Comparison of ENCODE assay signal across 9 mouse cellular contexts in the genomic region with DNA sequence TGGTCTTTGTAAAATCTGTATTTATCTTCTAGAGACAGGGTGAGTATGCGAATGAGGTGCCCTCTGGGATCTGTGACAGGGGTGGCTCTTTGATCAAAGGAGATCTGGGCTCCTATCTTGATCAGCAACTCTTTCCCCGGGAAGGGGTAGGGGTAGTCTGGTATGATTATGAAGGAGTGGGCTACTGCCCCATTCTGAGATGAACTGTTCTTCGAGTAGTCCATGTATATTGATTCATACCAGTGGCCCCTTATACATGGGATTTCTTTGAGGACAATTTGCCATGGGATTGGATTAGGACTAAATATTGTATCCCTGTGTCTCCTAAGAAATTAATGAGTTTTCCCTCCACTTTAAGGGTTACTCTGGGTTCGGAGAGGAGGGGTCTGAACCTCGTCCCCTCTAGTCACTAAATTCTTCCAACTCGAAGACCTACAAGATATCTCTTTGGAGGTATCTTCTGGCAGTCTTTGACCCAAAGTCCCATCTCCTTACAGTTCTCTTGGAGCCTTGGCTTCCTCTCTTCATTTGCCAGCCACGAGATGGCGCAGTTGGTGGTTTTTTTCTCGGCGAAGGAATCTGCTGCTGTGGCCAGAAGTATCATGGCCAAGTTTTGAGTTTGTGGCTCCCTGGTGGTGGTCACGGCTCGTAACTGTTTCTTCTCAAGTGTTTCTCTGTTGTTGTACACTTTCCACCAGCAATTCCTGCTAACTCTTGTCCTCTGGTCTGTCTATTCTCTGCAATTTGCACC. TPM values are rescaled to one million over a fixed set of nuclear protein-coding genes. Genes with fewer than 3 reads are reported as not detected.
DNase-seq lines count a peak whose midpoint lies in the region; ATAC-seq and TF ChIP-seq lines count a peak whose summit lies in the region.
"Had no signal": no experiment of that assay in that cellular context is flagged by ENCODE, and none has a peak within 500 bp of the region (broad histone marks: within the 10 kb centered on the region; RNA-seq: fewer than 3 reads in every experiment).

No protein-coding gene starts in this region.

- H3K27me3 ChIP-seq in embryonic facial prominence, embryonic 11.5 days (ENCODE audit: control insufficient read depth, insufficient read depth, low read length), result no peaks in the 10 kb centered on the region

- DNase-seq in cerebellum, postnatal 14 days, result peak; percentile 52 to 67
- DNase-seq in cerebellum, adult 8-10 months, result no peak
- DNase-seq in layer of hippocampus, adult 2 months (ENCODE audit: low spot score in 2 of 2), result no peak
- DNase-seq in layer of hippocampus, postnatal 14 days (ENCODE audit: low spot score in 2 of 2), result no peak
- DNase-seq in ES-E14 (ENCODE audit: low read depth, low spot score), result no peak
- peak; percentile 50 for DNase-seq in embryonic facial prominence, embryonic 11.5 days (ENCODE audit: low spot score)

- H3K4me2 ChIP-seq in embryonic facial prominence, embryonic 11.5 days (ENCODE audit: low read depth, low read length), result no peak overlapping the region
- H3K4me2 ChIP-seq: midbrain, embryonic 12.5 days had no signal

- in situ Hi-C loops in ES-E14 (cut with MboI; ENCODE audit: low sequenced_read_pairs in 2 of 2, unreplicated experiment in 2 of 2), result loop anchor here in 1 of 2 experiments (25.0 kb wide), 1 partner anchor 756 kb away; a partner anchor contains a TSS

- no peak overlapping the region for H3K4me3 ChIP-seq in layer of hippocampus, adult 2 months
- no peak overlapping the region for H3K4me3 ChIP-seq in ES-E14 (ENCODE audit: insufficient read depth in 1 of 2, low read depth in 1 of 2, low read length in 2 of 2, poor library complexity in 1 of 2, severe bottlenecking in 1 of 2)
- no peak overlapping the region for H3K4me3 ChIP-seq in embryonic facial prominence, embryonic 11.5 days (ENCODE audit: low read depth, low read length)
- H3K4me3 ChIP-seq: midbrain, embryonic 12.5 days had no signal

- TF ChIP-seq CTCF in layer of hippocampus, adult 2 months (conservative IDR thresholded peaks at IDR 0.05), result peak; percentile 77

- no peaks in the 10 kb centered on the region for H3K4me1 ChIP-seq in ES-E14 (ENCODE audit: control insufficient read depth in 2 of 2, insufficient read depth in 2 of 2, low read length in 2 of 2, poor library complexity in 1 of 2)
- H3K4me1 ChIP-seq in embryonic facial prominence, embryonic 11.5 days (ENCODE audit: control insufficient read depth, insufficient read depth, low read length), result no peaks in the 10 kb centered on the region
- H3K4me1 ChIP-seq: midbrain, embryonic 12.5 days had no signal

- H3K9me3 ChIP-seq in ES-E14 (ENCODE audit: control insufficient read depth, insufficient read depth, low read depth, low read length), result no peaks in the 10 kb centered on the region
- no peaks in the 10 kb centered on the region for H3K9me3 ChIP-seq in embryonic facial prominence, embryonic 11.5 days (replicated peaks; ENCODE audit: control insufficient read depth, low read length)
- H3K9me3 ChIP-seq: midbrain, embryonic 12.5 days had no signal

- no peaks in the 10 kb centered on the region for H3K36me3 ChIP-seq in ES-E14 (ENCODE audit: control insufficient read depth, insufficient read depth, low read length, poor library complexity, severe bottlenecking)
- H3K36me3 ChIP-seq in embryonic facial prominence, embryonic 11.5 days (replicated peaks; ENCODE audit: control insufficient read depth, insufficient read depth, low read depth, low read length), result no peaks in the 10 kb centered on the region
- H3K36me3 ChIP-seq: midbrain, embryonic 12.5 days had no signal

- no peak overlapping the region for H3K27ac ChIP-seq in layer of hippocampus, adult 2 months
- no peak overlapping the region for H3K27ac ChIP-seq in ES-E14 (ENCODE audit: insufficient read depth, low read depth, low read length, poor library complexity, severe bottlenecking)
- no peak overlapping the region for H3K27ac ChIP-seq in embryonic facial prominence, embryonic 11.5 days (replicated peaks; ENCODE audit: low read depth, low read length)
- H3K27ac ChIP-seq: midbrain, embryonic 12.5 days had no signal

- H3K9ac ChIP-seq in ES-E14 (ENCODE audit: insufficient read depth, low read depth, low read length, poor library complexity, severe bottlenecking), result no peak overlapping the region
- H3K9ac ChIP-seq in embryonic facial prominence, embryonic 11.5 days (replicated peaks; ENCODE audit: low read length), result no peak overlapping the region
- H3K9ac ChIP-seq: midbrain, embryonic 12.5 days had no signal

- 54% methylated on average over 12 of the region's 12 CpGs for WGBS in embryonic facial prominence, embryonic 11.5 days

- ATAC-seq in embryonic facial prominence, embryonic 11.5 days (replicated peaks; ENCODE audit: insufficient number of reproducible peaks, low FRiP score, low TSS enrichment, low read depth), result no peak
- ATAC-seq in megakaryocyte progenitor cell, adult 5-6 weeks (replicated peaks; ENCODE audit: poor library complexity), result peak; percentile 40; the same call in 1 of the 2 replicates
- ATAC-seq in erythroblast, adult 5-6 weeks (replicated peaks; ENCODE audit: low FRiP score, poor library complexity, severe bottlenecking), result no peak

TF ChIP-seq in ES-E14, 5 proteins besides CTCF, POLR2A, EP300 and RAD21:
- TF ChIP-seq CHD2 (IDR thresholded peaks at IDR 0.05; ENCODE audit: low read depth, low read length), result no peak
- no peak for TF ChIP-seq ZC3H11A (IDR thresholded peaks at IDR 0.05; ENCODE audit: borderline replicate concordance, low read depth, low read length)
- TF ChIP-seq MAFK (IDR thresholded peaks at IDR 0.05; ENCODE audit: insufficient read depth, low read depth, low read length), result peak; percentile 63; the same call in 1 of the 2 replicates
- TF ChIP-seq HCFC1 (IDR thresholded peaks at IDR 0.05; ENCODE audit: borderline replicate concordance, insufficient read depth, low read length), result no peak
- TF ChIP-seq ZNF384 (IDR thresholded peaks at IDR 0.05; ENCODE audit: low read depth, low read length), result peak; percentile 87
TF ChIP-seq in ES-E14: peak in this region for 2.

RNA-seq across cellular contexts. Expression of a gene that starts 24.7 kb away (rescaled TPM):
- 10 to 100 TPM; 22.4 to 23.5 TPM for total RNA-seq in layer of hippocampus, adult 2 months (2021)
- 10 to 100 TPM; 22.1 to 22.9 TPM for total RNA-seq in layer of hippocampus, postnatal 14 days (2021)
- total RNA-seq in ES-E14 (2012; rRNA removed), result 2.3 and 2.7 TPM in 2 replicates
- polyA plus RNA-seq in embryonic facial prominence, embryonic 11.5 days (2014; fragmentation: Nextera tagmentation; extraction: Ambion mirVana), result 5.2 and 5.8 TPM in 2 replicates
- total RNA-seq in megakaryocyte progenitor cell, adult 5-6 weeks (2015), result 2.4 and 2.9 TPM in 2 replicates
- 0.42 and 0.74 TPM in 2 replicates for total RNA-seq in megakaryocyte progenitor cell, adult 5-6 weeks (2017)
- 1.3 and 2.1 TPM in 2 replicates for total RNA-seq in erythroblast, adult 5-6 weeks (2015; ENCODE audit: low replicate concordance)
- 0.26 and 0.56 TPM in 2 replicates for total RNA-seq in erythroblast, adult 5-6 weeks (2017; ENCODE audit: low replicate concordance)

Comparison
In these comparisons a context has a peak if more than half of its experiments do, and no peak if none do; other contexts are left out.
1. DNase-seq: peak in cerebellum, postnatal 14 days (2 of 2) and embryonic facial prominence, embryonic 11.5 days (single experiment); none in cerebellum, adult 8-10 months (single experiment), layer of hippocampus, adult 2 months (0 of 2), layer of hippocampus, postnatal 14 days (0 of 2) and ES-E14 (single experiment).